Mouse (Mus musculus): ENCODE results near the gene Usp29. TPM values are rescaled to one million over a fixed set of nuclear protein-coding genes. Genes with fewer than 3 reads are reported as not detected.
A peak's percentile ranks its signal among the peaks of the same experiment; 100 is the strongest.

Usp29 gene
- polyA plus RNA-seq (2014; fragmentation: Nextera tagmentation; extraction: Ambion mirVana): 9.9 and 10.4 TPM in 2 replicates

- Histone ChIP-seq H3K36me3 (ENCODE audit: control insufficient read depth, insufficient read depth, low read length) (no peaks in the 10 kb centered on the region), H3K27me3 (replicated peaks; ENCODE audit: control insufficient read depth, insufficient read depth, low read length) (no peaks in the 10 kb centered on the region), H3K4me2 (peak within 1 kb of the TSS; percentile 66), H3K4me1 (replicated peaks; ENCODE audit: control insufficient read depth, insufficient read depth, low read length) (no peaks in the 10 kb centered on the region), H3K9me3 (ENCODE audit: control insufficient read depth, low read length) (peaks cover 34% of the 10 kb centered on the region), H3K9ac (ENCODE audit: low read depth, low read length) (peak within 1 kb of the TSS; percentile 61), H3K27ac (ENCODE audit: low read depth, low read length) (peak within 1 kb of the TSS; percentile 86), H3K4me3 (ENCODE audit: low read depth, low read length) (peak within 1 kb of the TSS; percentile 68)
- ATAC-seq (replicated peaks; ENCODE audit: low FRiP score) (peak; percentile 40), DNase-seq (ENCODE audit: low spot score) (peak; percentile 84)
- 47% methylated on average over 24 of the region's 24 CpGs for WGBS
Observed at GRCm38 (mm10) chr7:6730241-6730640, at the start of gene Usp29, which contains the start of gene Peg3. Usp29 (plus strand) TSS chr7:6730578. Peg3 (minus strand) TSS chr7:6730431.

- no peak overlapping the region for H3K4me3 ChIP-seq (ENCODE audit: low read depth, low read length)
- DNase-seq (ENCODE audit: low spot score) (no peak), ATAC-seq (replicated peaks; ENCODE audit: low FRiP score) (no peak)
- no peak overlapping the region for H3K27ac ChIP-seq (ENCODE audit: low read depth, low read length)
- no peaks in the 10 kb centered on the region for H3K27me3 ChIP-seq (replicated peaks; ENCODE audit: control insufficient read depth, insufficient read depth, low read length)
- no peaks in the 10 kb centered on the region for H3K4me1 ChIP-seq (replicated peaks; ENCODE audit: control insufficient read depth, insufficient read depth, low read length)
- no peak overlapping the region for H3K4me2 ChIP-seq
- H3K9me3 ChIP-seq (ENCODE audit: control insufficient read depth, low read length): no peaks in the 10 kb centered on the region
- WGBS: 93% methylated on average over 6 of the region's 6 CpGs
- H3K36me3 ChIP-seq (ENCODE audit: control insufficient read depth, insufficient read depth, low read length): no peaks in the 10 kb centered on the region; the same call in 1 of the 2 replicates
- H3K9ac ChIP-seq (ENCODE audit: low read depth, low read length): no peak overlapping the region
Observed at GRCm38 (mm10) chr7:6685511-6685910, 44.9 kb upstream of the Usp29 start.

GRCm38 (mm10) chr7:6696241-6697045 is 33.9 kb upstream of the Usp29 start, which contains the start of gene Zim1:
Zim1 (minus strand) TSS chr7:6696450.
- H3K9ac ChIP-seq (ENCODE audit: low read depth, low read length): peak within 1 kb of the TSS; percentile 41

GRCm38 (mm10) chr7:6699230-6699629 is 31.1 kb upstream of the Usp29 start:
- no peak overlapping the region for H3K4me2 ChIP-seq
- ATAC-seq (replicated peaks; ENCODE audit: low FRiP score) (no peak), DNase-seq (ENCODE audit: low spot score) (no peak)
- no peaks in the 10 kb centered on the region for H3K9me3 ChIP-seq (ENCODE audit: control insufficient read depth, low read length)
- H3K27me3 ChIP-seq (replicated peaks; ENCODE audit: control insufficient read depth, insufficient read depth, low read length): no peaks in the 10 kb centered on the region
- no peaks in the 10 kb centered on the region for H3K4me1 ChIP-seq (replicated peaks; ENCODE audit: control insufficient read depth, insufficient read depth, low read length)
- no peak overlapping the region for H3K9ac ChIP-seq (ENCODE audit: low read depth, low read length)
- no peaks in the 10 kb centered on the region for H3K36me3 ChIP-seq (ENCODE audit: control insufficient read depth, insufficient read depth, low read length)
- no peak overlapping the region for H3K27ac ChIP-seq (ENCODE audit: low read depth, low read length)
- 74% methylated on average over 3 of the region's 3 CpGs for WGBS
- no peak overlapping the region for H3K4me3 ChIP-seq (ENCODE audit: low read depth, low read length)

More at GRCm38 (mm10) chr7:6696241-6697045, 33.9 kb upstream of the Usp29 start, which contains the start of gene Zim1:
- WGBS: 12% methylated on average over 32 of the region's 32 CpGs
- no peaks in the 10 kb centered on the region for H3K9me3 ChIP-seq (ENCODE audit: control insufficient read depth, low read length)
- peak within 1 kb of the TSS; percentile 59 for H3K4me2 ChIP-seq
- H3K4me3 ChIP-seq (ENCODE audit: low read depth, low read length): peak within 1 kb of the TSS; percentile 50
- H3K27me3 ChIP-seq (replicated peaks; ENCODE audit: control insufficient read depth, insufficient read depth, low read length): no peaks in the 10 kb centered on the region
- peak; percentile 67 for DNase-seq (ENCODE audit: low spot score)
- H3K27ac ChIP-seq (ENCODE audit: low read depth, low read length): no peak within 1 kb of the TSS
- peak; percentile 99 for ATAC-seq (replicated peaks; ENCODE audit: low FRiP score)
- no peaks in the 10 kb centered on the region for H3K36me3 ChIP-seq (ENCODE audit: control insufficient read depth, insufficient read depth, low read length)
- H3K4me1 ChIP-seq (replicated peaks; ENCODE audit: control insufficient read depth, insufficient read depth, low read length): no peaks in the 10 kb centered on the region

GRCm38 (mm10) chr7:6707416-6708015 is 22.9 kb upstream of the Usp29 start:
- Histone ChIP-seq H3K27ac (ENCODE audit: low read depth, low read length) (no peak overlapping the region), H3K4me1 (replicated peaks; ENCODE audit: control insufficient read depth, insufficient read depth, low read length) (no peaks in the 10 kb centered on the region), H3K36me3 (ENCODE audit: control insufficient read depth, insufficient read depth, low read length) (peaks cover 15% of the 10 kb centered on the region), H3K4me3 (ENCODE audit: low read depth, low read length) (no peak overlapping the region), H3K27me3 (replicated peaks; ENCODE audit: control insufficient read depth, insufficient read depth, low read length) (no peaks in the 10 kb centered on the region), H3K4me2 (no peak overlapping the region), H3K9ac (ENCODE audit: low read depth, low read length) (no peak overlapping the region), H3K9me3 (ENCODE audit: control insufficient read depth, low read length) (no peaks in the 10 kb centered on the region; the same call in 1 of the 2 replicates)
- DNase-seq (ENCODE audit: low spot score): no peak
- 93% methylated on average over 23 of the region's 23 CpGs for WGBS
- ATAC-seq (replicated peaks; ENCODE audit: low FRiP score): no peak

GRCm38 (mm10) chr7:6708451-6709180 is 21.8 kb upstream of the Usp29 start:
- no peak overlapping the region for H3K9ac ChIP-seq (ENCODE audit: low read depth, low read length)
- peaks cover 15% of the 10 kb centered on the region for H3K36me3 ChIP-seq (ENCODE audit: control insufficient read depth, insufficient read depth, low read length)
- no peak overlapping the region for H3K4me3 ChIP-seq (ENCODE audit: low read depth, low read length)
- H3K4me1 ChIP-seq (replicated peaks; ENCODE audit: control insufficient read depth, insufficient read depth, low read length): no peaks in the 10 kb centered on the region
- no peaks in the 10 kb centered on the region for H3K27me3 ChIP-seq (replicated peaks; ENCODE audit: control insufficient read depth, insufficient read depth, low read length)
- 85% methylated on average over 17 of the region's 17 CpGs for WGBS
- DNase-seq (ENCODE audit: low spot score): no peak
- H3K4me2 ChIP-seq: no peak overlapping the region
- no peak for ATAC-seq (replicated peaks; ENCODE audit: low FRiP score)
- H3K27ac ChIP-seq (ENCODE audit: low read depth, low read length): no peak overlapping the region
- H3K9me3 ChIP-seq (ENCODE audit: control insufficient read depth, low read length): no peaks in the 10 kb centered on the region; the same call in 1 of the 2 replicates

GRCm38 (mm10) chr7:6709396-6709795 is 21.0 kb upstream of the Usp29 start:
- Histone ChIP-seq H3K36me3 (ENCODE audit: control insufficient read depth, insufficient read depth, low read length) (peaks cover 15% of the 10 kb centered on the region), H3K4me2 (no peak overlapping the region), H3K27ac (ENCODE audit: low read depth, low read length) (no peak overlapping the region), H3K27me3 (replicated peaks; ENCODE audit: control insufficient read depth, insufficient read depth, low read length) (no peaks in the 10 kb centered on the region), H3K9ac (ENCODE audit: low read depth, low read length) (no peak overlapping the region), H3K9me3 (ENCODE audit: control insufficient read depth, low read length) (no peaks in the 10 kb centered on the region; the same call in 1 of the 2 replicates), H3K4me1 (replicated peaks; ENCODE audit: control insufficient read depth, insufficient read depth, low read length) (no peaks in the 10 kb centered on the region), H3K4me3 (ENCODE audit: low read depth, low read length) (no peak overlapping the region)
- DNase-seq (ENCODE audit: low spot score) (no peak), ATAC-seq (replicated peaks; ENCODE audit: low FRiP score) (no peak)
- 90% methylated on average over 15 of the region's 15 CpGs for WGBS

GRCm38 (mm10) chr7:6727351-6728121 is 2.8 kb upstream of the Usp29 start:
- H3K9ac ChIP-seq (ENCODE audit: low read depth, low read length): no peak overlapping the region
- 55% methylated on average over 19 of the region's 19 CpGs for WGBS

More at GRCm38 (mm10) chr7:6727351-6728121, 2.8 kb upstream of the Usp29 start:
- peaks cover 2% of the 10 kb centered on the region; the same call in 1 of the 2 replicates for H3K36me3 ChIP-seq (ENCODE audit: control insufficient read depth, insufficient read depth, low read length)
- H3K9me3 ChIP-seq (ENCODE audit: control insufficient read depth, low read length): peaks cover 34% of the 10 kb centered on the region
- peak overlapping the region; percentile 74; the same call in 1 of the 2 replicates for H3K27ac ChIP-seq (ENCODE audit: low read depth, low read length)
- peak overlapping the region; percentile 68 for H3K4me3 ChIP-seq (ENCODE audit: low read depth, low read length)
- ATAC-seq (replicated peaks; ENCODE audit: low FRiP score) (peak; percentile 45), DNase-seq (ENCODE audit: low spot score) (peak; percentile 43)
- H3K27me3 ChIP-seq (replicated peaks; ENCODE audit: control insufficient read depth, insufficient read depth, low read length): no peaks in the 10 kb centered on the region
- H3K4me1 ChIP-seq (replicated peaks; ENCODE audit: control insufficient read depth, insufficient read depth, low read length): no peaks in the 10 kb centered on the region
- H3K4me2 ChIP-seq: peak overlapping the region; percentile 60
